Mouse (Mus musculus) ES-E14 (cell line): ENCODE measurements around the gene Ddx58.

ENCODE experiments used
- HCFC1 ChIP-seq: IDR thresholded peaks from 2 replicates; pipeline ENCODE4 v1.6.1; 2012; ENCODE audit warnings: low read length, inconsistent platforms, borderline replicate concordance; ENCODE audit not compliant: insufficient read depth
- ZC3H11A ChIP-seq: IDR thresholded peaks from 2 replicates; pipeline ENCODE4 v1.6.1; 2012; ENCODE audit warnings: low read depth, mild to moderate bottlenecking, inconsistent platforms, low read length, borderline replicate concordance
- ZNF384 ChIP-seq: IDR thresholded peaks from 2 replicates; pipeline ENCODE4 v1.6.1; 2012; ENCODE audit warnings: low read depth, low read length, inconsistent platforms

DNA sequence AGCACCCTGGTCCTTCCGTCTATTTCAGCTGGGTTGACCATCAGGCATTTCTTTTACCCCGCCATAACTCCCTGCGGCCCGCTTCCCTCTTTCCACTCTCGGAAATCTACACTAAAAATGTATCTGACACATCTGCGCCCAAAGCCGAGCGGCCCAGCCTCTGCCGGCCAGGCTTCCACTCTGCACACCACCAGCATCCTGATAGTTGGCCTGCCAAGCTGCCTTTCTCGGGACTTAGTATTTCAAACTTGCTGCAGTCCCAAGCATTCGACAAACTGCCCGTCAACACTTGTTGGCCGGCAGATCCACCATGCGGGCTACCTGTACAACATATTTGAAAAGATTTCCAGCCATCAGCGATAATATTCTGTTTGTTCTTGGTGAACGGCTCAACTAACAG, 29.2 kb upstream of the Ddx58 start:
- TF ChIP-seq ZNF384 (no peak), ZC3H11A (no peak), HCFC1 (peak; percentile 10; the same call in 1 of the 2 replicates)
